Mouse (Mus musculus) midbrain, postnatal 0 days (tissue): ENCODE results near the gene Tfdp1. TPM values are rescaled to one million over a fixed set of nuclear protein-coding genes. Genes with fewer than 3 reads are reported as not detected.

ENCODE experiments used
- ATAC-seq: fragments of 200-750 bp; cut with Nextera tagmentation; 2 replicates; pipeline ENCODE4 v1.8.0; 2017; ENCODE audit warnings: moderate number of reproducible peaks, mild to moderate bottlenecking, moderate TSS enrichment, moderate library complexity; ENCODE audit not compliant: low FRiP score
- DNase-seq: peaks from one replicate; pipeline ENCODE4 v3.0.0-alpha.2; 2015; ENCODE audit warnings: low spot score
- H3K27ac ChIP-seq: fragments of 300-500 bp; sonication (generic); 2 replicates; pipeline ENCODE4 v1.5.1; 2014; ENCODE audit warnings: low read depth, mild to moderate bottlenecking, low read length, mixed read lengths
- H3K27me3 ChIP-seq: fragments of 300-500 bp; sonication (generic); 2 replicates; pipeline ENCODE4 v1.6.1; 2014; ENCODE audit warnings: low read length, control low read depth, mixed read lengths; ENCODE audit not compliant: insufficient read depth
- H3K36me3 ChIP-seq: fragments of 300-500 bp; sonication (generic); 2 replicates; pipeline ENCODE4 v1.6.1; 2014; ENCODE audit warnings: low read length, control low read depth, mixed read lengths; ENCODE audit not compliant: insufficient read depth
- H3K4me1 ChIP-seq: fragments of 300-500 bp; sonication (generic); 2 replicates; pipeline ENCODE4 v1.6.1; 2014; ENCODE audit warnings: mild to moderate bottlenecking, control low read depth, antibody characterized with exemption, low read length, mixed read lengths; ENCODE audit not compliant: insufficient read depth
- H3K4me2 ChIP-seq: fragments of 300-500 bp; sonication (generic); 2 replicates; pipeline ENCODE4 v1.6.1; 2014; ENCODE audit warnings: low read depth, mild to moderate bottlenecking, low read length, mixed read lengths; ENCODE audit not compliant: poor library complexity, severe bottlenecking
- H3K4me3 ChIP-seq: fragments of 300-500 bp; sonication (generic); 2 replicates; pipeline ENCODE4 v1.5.1; 2014; ENCODE audit warnings: low read depth, mild to moderate bottlenecking, low read length, moderate library complexity
- H3K9ac ChIP-seq: fragments of 300-500 bp; sonication (generic); replicated peaks from 2 replicates; pipeline ENCODE4 v1.6.1; 2014; ENCODE audit warnings: mild to moderate bottlenecking, low read length, moderate library complexity, mixed read lengths; ENCODE audit not compliant: poor library complexity, severe bottlenecking
- H3K9me3 ChIP-seq: fragments of 300-500 bp; sonication (generic); 2 replicates; pipeline ENCODE4 v1.6.1; 2016; ENCODE audit warnings: low read length, control low read depth
- CTCF ChIP-seq: IDR thresholded peaks from 2 replicates; pipeline ENCODE4 v1.5.1; 2016; ENCODE audit warnings: antibody characterized with exemption, mild to moderate bottlenecking
- WGBS: fragments of 180-500 bp; shearing (Covaris S2); extraction: QIAGEN DNeasy Blood & Tissue Kit; methylation state at CpG from one replicate; pipeline ENCODE4 v1.1.7; 2014; 5-methylcytosine and 5-hydroxymethylcytosine counted together
- polyA plus RNA-seq: library from polyadenylated mRNA; unstranded; fragments of >200 nt; fragmentation: Nextera tagmentation; extraction: Ambion mirVana; gene quantifications from 2 replicates; pipeline ENCODE4 v1.2.1, GENCODE M21; 2015
- total RNA-seq: library from RNA; depleted of rRNA; stranded (reverse); fragments of >200 nt; gene quantifications from 2 replicates; pipeline ENCODE4 v1.2.3, GENCODE M21; 2014

Tfdp1 gene
- total and polyA plus RNA-seq, 2 experiments from 2014 or later: 58.6 to 75.4 TPM

GRCm38 (mm10) chr8:13393869-13394268 lies 55.3 kb downstream of the Tfdp1 start:
- no peak for TF ChIP-seq CTCF
- Histone ChIP-seq H3K27me3 (no peaks in the 10 kb centered on the region), H3K9me3 (no peaks in the 10 kb centered on the region), H3K27ac (no peak overlapping the region), H3K9ac (no peak overlapping the region), H3K4me3 (no peak overlapping the region), H3K4me2 (no peak overlapping the region), H3K36me3 (no peaks in the 10 kb centered on the region), H3K4me1 (no peaks in the 10 kb centered on the region)
- DNase-seq (no peak), ATAC-seq (no peak)
- 90% methylated on average over 7 of the region's 7 CpGs for WGBS

GRCm38 (mm10) chr8:13396725-13397124 lies 58.2 kb downstream of the Tfdp1 start, which contains the start of gene Atp4b:
Gene Atp4b, minus strand, starts transcription at chr8:13396825.
- Histone ChIP-seq H3K36me3 (no peaks in the 10 kb centered on the region), H3K9ac (no peak within 1 kb of the TSS), H3K27me3 (no peaks in the 10 kb centered on the region), H3K9me3 (no peaks in the 10 kb centered on the region), H3K4me1 (no peaks in the 10 kb centered on the region), H3K4me2 (no peak within 1 kb of the TSS), H3K27ac (no peak within 1 kb of the TSS), H3K4me3 (no peak within 1 kb of the TSS)
- ATAC-seq (no peak), DNase-seq (no peak)
- TF ChIP-seq CTCF: no peak
- WGBS: 84% methylated on average over 5 of the region's 5 CpGs

- 74% methylated on average over 6 of the region's 6 CpGs for WGBS
These were observed 65.0 kb downstream of the Tfdp1 start for GRCm38 (mm10) chr8:13403517-13403916.

GRCm38 (mm10) chr8:13404666-13405131 lies 66.1 kb downstream of the Tfdp1 start, which contains the start of gene Grk1:
Gene Grk1, plus strand, starts transcription at chr8:13405081.
- DNase-seq: no peak
- Histone ChIP-seq H3K4me2 (no peak within 1 kb of the TSS), H3K9me3 (no peaks in the 10 kb centered on the region), H3K4me1 (no peaks in the 10 kb centered on the region), H3K9ac (no peak within 1 kb of the TSS), H3K27ac (no peak within 1 kb of the TSS), H3K27me3 (no peaks in the 10 kb centered on the region), H3K4me3 (no peak within 1 kb of the TSS), H3K36me3 (no peaks in the 10 kb centered on the region)
- ATAC-seq: no peak
- WGBS: 74% methylated on average over 5 of the region's 5 CpGs
- no peak for TF ChIP-seq CTCF

More at GRCm38 (mm10) chr8:13403517-13403916, 65.0 kb downstream of the Tfdp1 start:
- no peaks in the 10 kb centered on the region for H3K27me3 ChIP-seq
- no peak overlapping the region for H3K4me3 ChIP-seq
- ATAC-seq (no peak), DNase-seq (no peak)
- H3K27ac ChIP-seq: no peak overlapping the region
- H3K9me3 ChIP-seq: no peaks in the 10 kb centered on the region
- no peaks in the 10 kb centered on the region for H3K4me1 ChIP-seq
- H3K36me3 ChIP-seq: no peaks in the 10 kb centered on the region
- H3K9ac ChIP-seq: no peak overlapping the region
- no peak overlapping the region for H3K4me2 ChIP-seq
- TF ChIP-seq CTCF: no peak

- Histone ChIP-seq H3K9me3 (no peaks in the 10 kb centered on the region), H3K9ac (no peak overlapping the region), H3K36me3 (no peaks in the 10 kb centered on the region), H3K4me2 (no peak overlapping the region), H3K4me3 (no peak overlapping the region), H3K27me3 (no peaks in the 10 kb centered on the region), H3K4me1 (no peaks in the 10 kb centered on the region), H3K27ac (no peak overlapping the region)
- TF ChIP-seq CTCF: no peak
- 55% methylated on average over 5 of the region's 5 CpGs for WGBS
- ATAC-seq (no peak), DNase-seq (peak; percentile 11)
These were observed 67.5 kb downstream of the Tfdp1 start for GRCm38 (mm10) chr8:13406011-13406410.

GRCm38 (mm10) chr8:13411597-13411996 lies 73.0 kb downstream of the Tfdp1 start:
- H3K4me3 ChIP-seq: no peak overlapping the region
- WGBS: 31% methylated on average over 6 of the region's 6 CpGs
- no peak overlapping the region for H3K4me2 ChIP-seq
- no peak overlapping the region for H3K9ac ChIP-seq
- ATAC-seq (no peak), DNase-seq (peak; percentile 79)
- H3K27me3 ChIP-seq: no peaks in the 10 kb centered on the region
- no peaks in the 10 kb centered on the region for H3K36me3 ChIP-seq
- H3K27ac ChIP-seq: no peak overlapping the region
- H3K4me1 ChIP-seq: no peaks in the 10 kb centered on the region
- H3K9me3 ChIP-seq: no peaks in the 10 kb centered on the region
- TF ChIP-seq CTCF: peak; percentile 80
